Mouse (Mus musculus) midbrain, postnatal 0 days (tissue): ENCODE results near the gene Hist1h3a. TPM values are rescaled to one million over a fixed set of nuclear protein-coding genes. Genes with fewer than 3 reads are reported as not detected.
A peak's percentile ranks its signal among the peaks of the same experiment; 100 is the strongest.

Experiments
- ATAC-seq: fragments of 200-750 bp; cut with Nextera tagmentation; 2 replicates; pipeline ENCODE4 v1.8.0; 2017; ENCODE audit warnings: moderate number of reproducible peaks, mild to moderate bottlenecking, moderate TSS enrichment, moderate library complexity; ENCODE audit not compliant: low FRiP score
- DNase-seq: peaks from one replicate; pipeline ENCODE4 v3.0.0-alpha.2; 2015; ENCODE audit warnings: low spot score
- H3K27ac ChIP-seq: fragments of 300-500 bp; sonication (generic); 2 replicates; pipeline ENCODE4 v1.5.1; 2014; ENCODE audit warnings: low read depth, mild to moderate bottlenecking, low read length, mixed read lengths
- H3K27me3 ChIP-seq: fragments of 300-500 bp; sonication (generic); 2 replicates; pipeline ENCODE4 v1.6.1; 2014; ENCODE audit warnings: low read length, control low read depth, mixed read lengths; ENCODE audit not compliant: insufficient read depth
- H3K36me3 ChIP-seq: fragments of 300-500 bp; sonication (generic); 2 replicates; pipeline ENCODE4 v1.6.1; 2014; ENCODE audit warnings: low read length, control low read depth, mixed read lengths; ENCODE audit not compliant: insufficient read depth
- H3K4me1 ChIP-seq: fragments of 300-500 bp; sonication (generic); 2 replicates; pipeline ENCODE4 v1.6.1; 2014; ENCODE audit warnings: mild to moderate bottlenecking, control low read depth, antibody characterized with exemption, low read length, mixed read lengths; ENCODE audit not compliant: insufficient read depth
- H3K4me2 ChIP-seq: fragments of 300-500 bp; sonication (generic); 2 replicates; pipeline ENCODE4 v1.6.1; 2014; ENCODE audit warnings: low read depth, mild to moderate bottlenecking, low read length, mixed read lengths; ENCODE audit not compliant: poor library complexity, severe bottlenecking
- H3K4me3 ChIP-seq: fragments of 300-500 bp; sonication (generic); 2 replicates; pipeline ENCODE4 v1.5.1; 2014; ENCODE audit warnings: low read depth, mild to moderate bottlenecking, low read length, moderate library complexity
- H3K9ac ChIP-seq: fragments of 300-500 bp; sonication (generic); replicated peaks from 2 replicates; pipeline ENCODE4 v1.6.1; 2014; ENCODE audit warnings: mild to moderate bottlenecking, low read length, moderate library complexity, mixed read lengths; ENCODE audit not compliant: poor library complexity, severe bottlenecking
- H3K9me3 ChIP-seq: fragments of 300-500 bp; sonication (generic); 2 replicates; pipeline ENCODE4 v1.6.1; 2016; ENCODE audit warnings: low read length, control low read depth
- CTCF ChIP-seq: IDR thresholded peaks from 2 replicates; pipeline ENCODE4 v1.5.1; 2016; ENCODE audit warnings: antibody characterized with exemption, mild to moderate bottlenecking
- WGBS: fragments of 180-500 bp; shearing (Covaris S2); extraction: QIAGEN DNeasy Blood & Tissue Kit; methylation state at CpG from one replicate; pipeline ENCODE4 v1.1.7; 2014; 5-methylcytosine and 5-hydroxymethylcytosine counted together
- polyA plus RNA-seq: library from polyadenylated mRNA; unstranded; fragments of >200 nt; fragmentation: Nextera tagmentation; extraction: Ambion mirVana; gene quantifications from 2 replicates; pipeline ENCODE4 v1.2.1, GENCODE M21; 2015
- total RNA-seq: library from RNA; depleted of rRNA; stranded (reverse); fragments of >200 nt; gene quantifications from 2 replicates; pipeline ENCODE4 v1.2.3, GENCODE M21; 2014

The Hist1h3a gene
- total and polyA plus RNA-seq, 2 experiments from 2014 or later: 0.99 to 620 TPM

GRCm38 (mm10) chr13:23744421-23745380 lies 17.5 kb downstream of the Hist1h3a start:
- Histone ChIP-seq H3K4me3 (peak overlapping the region; percentile 37; the same call in 1 of the 2 replicates), H3K27ac (no peak overlapping the region), H3K4me1 (0 out of 2 replicates have a peak, but pooled peaks cover 3% of the 10 kb centered on the region), H3K4me2 (peak overlapping the region; percentile 69), H3K9ac (no peak overlapping the region), H3K36me3 (no peaks in the 10 kb centered on the region), H3K9me3 (no peaks in the 10 kb centered on the region), H3K27me3 (no peaks in the 10 kb centered on the region)
- 4% methylated on average over 13 of the region's 36 CpGs for WGBS
- ATAC-seq (no peak), DNase-seq (no peak)
- no peak for TF ChIP-seq CTCF

- Histone ChIP-seq H3K4me2 (no peak overlapping the region), H3K36me3 (no peaks in the 10 kb centered on the region), H3K4me3 (no peak overlapping the region), H3K27me3 (no peaks in the 10 kb centered on the region), H3K9me3 (no peaks in the 10 kb centered on the region), H3K4me1 (0 out of 2 replicates have a peak, but pooled peaks cover 3% of the 10 kb centered on the region), H3K27ac (no peak overlapping the region), H3K9ac (no peak overlapping the region)
- ATAC-seq (no peak), DNase-seq (no peak)
- no peak for TF ChIP-seq CTCF
- 37% methylated on average over 4 of the region's 4 CpGs for WGBS
These were observed 18.2 kb downstream of the Hist1h3a start for GRCm38 (mm10) chr13:23743963-23744362.

GRCm38 (mm10) chr13:23743215-23743614 lies 19.0 kb downstream of the Hist1h3a start:
- Histone ChIP-seq H3K9ac (no peak overlapping the region), H3K9me3 (no peaks in the 10 kb centered on the region), H3K4me2 (no peak overlapping the region), H3K4me3 (no peak overlapping the region), H3K4me1 (0 out of 2 replicates have a peak, but pooled peaks cover 3% of the 10 kb centered on the region), H3K27me3 (no peaks in the 10 kb centered on the region), H3K27ac (no peak overlapping the region), H3K36me3 (no peaks in the 10 kb centered on the region)
- TF ChIP-seq CTCF: no peak
- 88% methylated on average over 5 of the region's 5 CpGs for WGBS
- no peak for ATAC-seq
- no peak for DNase-seq

- TF ChIP-seq CTCF: no peak
- 0 out of 2 replicates have a peak, but pooled peaks cover 3% of the 10 kb centered on the region for H3K4me1 ChIP-seq
- ATAC-seq (no peak), DNase-seq (no peak)
- H3K27ac ChIP-seq: no peak overlapping the region
- no peaks in the 10 kb centered on the region for H3K27me3 ChIP-seq
- H3K36me3 ChIP-seq: no peaks in the 10 kb centered on the region
- H3K9ac ChIP-seq: no peak overlapping the region
- H3K4me3 ChIP-seq: no peak overlapping the region
- H3K9me3 ChIP-seq: no peaks in the 10 kb centered on the region
- no peak overlapping the region for H3K4me2 ChIP-seq
These were observed 20.2 kb downstream of the Hist1h3a start for GRCm38 (mm10) chr13:23742007-23742406.

- DNase-seq (no peak), ATAC-seq (no peak)
- WGBS: 71% methylated on average over 5 of the region's 5 CpGs
- H3K27me3 ChIP-seq: no peaks in the 10 kb centered on the region
- H3K9ac ChIP-seq: no peak overlapping the region
- peak overlapping the region; percentile 99; the same call in 1 of the 2 replicates for H3K4me2 ChIP-seq
- TF ChIP-seq CTCF: no peak
- H3K4me1 ChIP-seq: 0 out of 2 replicates have a peak, but pooled peaks cover 3% of the 10 kb centered on the region
- H3K4me3 ChIP-seq: no peak overlapping the region
- H3K9me3 ChIP-seq: no peaks in the 10 kb centered on the region
- H3K27ac ChIP-seq: no peak overlapping the region
- no peaks in the 10 kb centered on the region for H3K36me3 ChIP-seq
These were observed 21.3 kb downstream of the Hist1h3a start for GRCm38 (mm10) chr13:23740910-23741309.

- 39% methylated on average over 13 of the region's 13 CpGs for whole genome bisulfite sequencing
- Histone ChIP-seq H3K9ac (no peak overlapping the region), H3K4me3 (peak overlapping the region; percentile 56), H3K27me3 (no peaks in the 10 kb centered on the region), H3K36me3 (no peaks in the 10 kb centered on the region), H3K4me1 (no peaks in the 10 kb centered on the region), H3K27ac (peak overlapping the region; percentile 44; the same call in 1 of the 2 replicates), H3K4me2 (peak overlapping the region; percentile 99), H3K9me3 (no peaks in the 10 kb centered on the region)
- DNase-seq (no peak), ATAC-seq (no peak)
- TF ChIP-seq CTCF: no peak
These were observed 21.8 kb downstream of the Hist1h3a start for GRCm38 (mm10) chr13:23740256-23740840.
